Mouse (Mus musculus): Measurements from ENCODE around the gene Mospd3. TPM values are rescaled to one million over a fixed set of nuclear protein-coding genes. Genes with fewer than 3 reads are reported as not detected.

The Mospd3 gene
- total RNA-seq, 1 experiment from 2014 or later, result 10.3 TPM

DNA sequence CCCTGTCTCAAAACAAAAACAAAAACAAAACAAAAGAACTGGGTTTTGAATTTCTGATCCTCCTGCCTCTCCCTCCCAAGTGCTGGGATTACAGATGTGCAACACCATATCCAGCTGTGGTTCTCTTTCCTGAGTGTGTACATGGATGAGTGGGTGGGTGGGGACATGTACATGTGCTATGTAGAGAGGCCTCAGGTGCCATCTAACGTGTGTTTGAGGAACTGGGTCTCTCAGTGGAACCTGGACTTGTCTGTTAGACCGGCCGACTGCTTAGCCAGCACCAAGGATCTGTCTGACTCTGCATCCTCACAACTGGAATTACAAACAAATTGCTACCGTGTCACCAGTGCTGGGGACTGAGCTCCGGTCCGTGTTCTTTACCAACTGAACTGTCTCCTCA, 3.2 kb downstream of the Mospd3 start:
- ATAC-seq (replicated peaks in 1 of 2; ENCODE audit: insufficient read depth in 1 of 2, low FRiP score in 2 of 2, low TSS enrichment in 1 of 2, low read depth in 1 of 2, poor library complexity in 2 of 2, severe bottlenecking in 2 of 2), result no peak

DNA sequence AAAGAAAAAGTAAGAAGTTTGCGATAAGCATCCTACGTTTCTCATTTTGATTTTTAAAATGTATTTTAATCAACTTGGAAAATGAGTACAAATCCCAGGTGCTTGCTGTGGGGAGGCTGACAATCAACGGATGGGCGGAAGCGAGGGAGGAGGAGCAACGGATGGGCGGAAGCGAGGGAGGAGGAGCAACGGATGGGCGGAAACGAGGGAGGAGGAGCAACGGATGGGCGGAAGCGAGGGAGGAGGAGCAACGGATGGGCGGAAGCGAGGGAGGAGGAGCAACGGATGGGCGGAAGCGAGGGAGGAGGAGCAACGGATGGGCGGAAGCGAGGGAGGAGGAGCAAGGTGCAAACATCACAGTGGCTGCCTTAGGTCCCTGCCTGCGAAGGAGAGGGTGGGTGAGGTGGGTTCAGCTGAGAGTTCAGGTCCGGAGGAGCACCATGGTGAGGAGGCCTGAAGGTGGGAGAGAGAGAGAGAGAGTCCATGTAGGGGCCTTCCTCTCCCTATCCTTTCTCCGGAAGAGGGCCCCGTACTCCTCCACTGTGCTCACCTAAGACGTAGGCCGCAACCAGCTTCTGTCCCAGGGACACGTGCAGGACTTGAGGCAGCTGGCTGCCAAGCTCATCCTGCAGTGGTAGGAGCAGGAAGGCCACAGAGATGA, 4.1 kb downstream of the Mospd3 start:
- ATAC-seq (replicated peaks in 1 of 2; ENCODE audit: insufficient read depth in 1 of 2, low FRiP score in 2 of 2, low TSS enrichment in 1 of 2, low read depth in 1 of 2, poor library complexity in 2 of 2, severe bottlenecking in 2 of 2), result peak; percentile 18 to 20; a peak in 1 of 4 replicates

DNA sequence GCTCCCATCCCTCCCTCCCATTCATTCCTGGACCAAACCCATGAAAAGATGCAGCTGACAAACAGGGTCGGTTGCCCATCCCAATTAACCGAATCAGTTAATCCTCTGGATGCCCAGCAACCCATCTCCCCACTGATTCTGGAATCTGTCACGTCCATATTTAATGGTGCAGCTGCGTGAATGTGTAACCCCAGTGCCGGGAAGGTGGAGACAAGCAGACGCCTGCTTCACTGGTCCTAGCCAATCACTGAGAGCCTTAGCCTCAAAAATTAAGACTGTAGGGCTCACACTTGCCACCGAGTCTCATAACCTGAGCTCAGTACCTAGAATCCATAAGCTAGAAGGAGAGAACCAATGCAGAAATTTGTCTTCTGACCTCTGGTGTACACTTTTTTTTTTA, 4.9 kb downstream of the Mospd3 start:
- ATAC-seq (replicated peaks in 1 of 2; ENCODE audit: insufficient read depth in 1 of 2, low FRiP score in 2 of 2, low TSS enrichment in 1 of 2, low read depth in 1 of 2, poor library complexity in 2 of 2, severe bottlenecking in 2 of 2), result no peak

DNA sequence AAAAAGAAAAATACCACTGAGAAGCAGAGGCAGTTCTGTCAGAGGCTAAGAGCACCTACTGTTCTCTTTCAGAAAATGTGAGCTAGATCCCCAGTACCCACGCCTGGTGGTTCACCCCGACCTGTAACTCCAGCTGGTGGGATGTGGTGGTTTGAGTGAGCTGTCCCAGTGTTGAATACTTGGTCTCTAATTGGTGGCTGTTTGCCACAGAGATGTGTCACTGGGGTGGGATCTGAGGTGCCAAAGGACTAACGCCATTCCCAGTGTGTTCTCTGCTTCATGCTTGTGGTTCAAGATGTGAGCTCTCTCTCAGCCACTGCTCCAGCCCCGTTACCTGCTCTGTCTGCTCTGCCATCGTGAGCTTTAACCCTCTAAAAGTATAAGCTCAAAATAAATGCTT, 10.4 kb downstream of the Mospd3 start:
- ATAC-seq (replicated peaks in 1 of 2; ENCODE audit: insufficient read depth in 1 of 2, low FRiP score in 2 of 2, low TSS enrichment in 1 of 2, low read depth in 1 of 2, poor library complexity in 2 of 2, severe bottlenecking in 2 of 2), result no peak

DNA sequence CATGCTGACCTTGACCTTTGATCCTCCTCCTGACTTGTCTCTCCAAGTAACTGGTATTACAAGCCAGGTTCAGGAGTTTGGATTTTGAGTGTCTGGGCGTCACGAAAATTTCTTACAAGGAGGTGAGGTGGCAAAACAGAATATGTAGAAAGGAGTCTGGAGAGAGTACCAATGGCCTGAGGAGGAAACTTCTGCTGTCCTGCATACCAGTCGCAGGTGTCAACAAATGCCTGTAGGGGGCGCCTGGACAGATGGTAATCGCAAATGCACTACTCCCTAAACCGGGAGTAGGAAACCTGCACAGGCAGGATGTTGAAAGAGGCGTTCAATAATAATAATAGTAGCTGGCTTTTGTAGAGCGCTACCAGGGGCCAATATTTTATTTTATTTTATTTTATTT, 15.9 kb downstream of the Mospd3 start:
- ATAC-seq (replicated peaks in 1 of 2; ENCODE audit: insufficient read depth in 1 of 2, low FRiP score in 2 of 2, low TSS enrichment in 1 of 2, low read depth in 1 of 2, poor library complexity in 2 of 2, severe bottlenecking in 2 of 2), result peak in 1 of 2 experiments; percentile 71; a peak in 3 of 4 replicates

DNA sequence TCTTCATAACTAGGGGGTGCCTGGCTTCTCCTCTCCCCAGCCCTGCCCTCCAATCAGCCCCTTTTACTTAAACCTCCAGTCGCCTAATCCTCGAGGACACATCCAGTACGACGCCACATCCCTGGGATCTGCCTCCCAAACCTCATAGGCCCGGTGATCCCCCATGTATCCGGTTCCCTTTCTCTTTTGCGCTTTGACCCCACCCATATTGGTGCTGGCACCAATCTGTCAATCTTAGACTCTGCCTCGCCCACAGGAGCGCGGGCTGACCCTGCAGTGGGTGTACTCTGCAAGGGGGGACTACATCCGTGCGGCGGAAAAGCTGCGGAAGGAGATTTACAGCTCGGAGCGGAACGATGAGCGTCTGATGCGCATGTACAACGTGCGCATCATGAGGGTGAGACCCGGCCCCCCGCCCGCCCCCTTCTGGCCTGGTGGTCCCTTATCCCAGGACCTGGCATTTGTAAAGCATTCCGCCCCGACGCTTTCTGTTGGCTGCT, 17.1 kb downstream of the Mospd3 start:
- ATAC-seq (replicated peaks in 1 of 2; ENCODE audit: insufficient read depth in 1 of 2, low FRiP score in 2 of 2, low TSS enrichment in 1 of 2, low read depth in 1 of 2, poor library complexity in 2 of 2, severe bottlenecking in 2 of 2), result no peak

DNA sequence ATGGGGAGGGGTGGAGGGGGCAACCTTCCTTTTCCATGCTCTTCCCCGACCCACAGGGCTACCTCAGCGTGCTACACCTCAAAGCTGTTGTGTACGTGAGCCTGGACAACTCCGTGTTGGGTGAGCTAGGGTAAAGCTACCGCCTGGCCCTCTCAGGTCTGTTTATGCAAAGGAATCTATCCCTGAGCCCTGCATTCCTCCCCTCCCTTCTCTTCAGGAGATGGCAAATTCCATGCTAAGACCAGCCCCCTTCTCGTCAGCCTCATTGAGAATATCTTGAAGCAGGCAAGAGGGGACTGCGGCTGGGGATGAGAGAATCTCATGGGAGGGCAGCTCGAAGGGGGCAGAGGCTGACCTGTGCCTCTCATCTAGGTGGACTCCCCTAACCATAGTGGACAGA, 18.2 kb downstream of the Mospd3 start:
- ATAC-seq (replicated peaks in 1 of 2; ENCODE audit: insufficient read depth in 1 of 2, low FRiP score in 2 of 2, low TSS enrichment in 1 of 2, low read depth in 1 of 2, poor library complexity in 2 of 2, severe bottlenecking in 2 of 2), result no peak

DNA sequence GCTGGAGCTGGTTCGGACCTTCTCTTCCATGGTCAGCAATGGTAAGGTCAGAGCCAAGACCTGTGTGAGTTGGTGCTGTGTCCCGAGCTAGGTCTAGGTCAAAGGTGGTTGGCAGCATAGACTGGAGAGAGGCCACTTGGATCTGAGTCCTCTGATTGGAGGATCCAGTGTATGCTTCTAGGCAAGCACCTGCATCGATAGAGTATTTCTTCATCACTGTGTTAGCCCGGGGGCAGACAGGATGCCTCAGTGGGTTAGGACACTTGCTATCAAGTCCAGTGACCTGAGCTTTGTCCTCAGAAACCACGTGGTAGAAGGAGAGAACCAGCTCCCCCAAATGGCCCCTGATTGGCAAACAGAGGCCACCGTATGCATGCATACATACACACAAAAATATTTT, 20.6 kb downstream of the Mospd3 start:
- ATAC-seq (replicated peaks in 1 of 2; ENCODE audit: insufficient read depth in 1 of 2, low FRiP score in 2 of 2, low TSS enrichment in 1 of 2, low read depth in 1 of 2, poor library complexity in 2 of 2, severe bottlenecking in 2 of 2), result no peak

DNA sequence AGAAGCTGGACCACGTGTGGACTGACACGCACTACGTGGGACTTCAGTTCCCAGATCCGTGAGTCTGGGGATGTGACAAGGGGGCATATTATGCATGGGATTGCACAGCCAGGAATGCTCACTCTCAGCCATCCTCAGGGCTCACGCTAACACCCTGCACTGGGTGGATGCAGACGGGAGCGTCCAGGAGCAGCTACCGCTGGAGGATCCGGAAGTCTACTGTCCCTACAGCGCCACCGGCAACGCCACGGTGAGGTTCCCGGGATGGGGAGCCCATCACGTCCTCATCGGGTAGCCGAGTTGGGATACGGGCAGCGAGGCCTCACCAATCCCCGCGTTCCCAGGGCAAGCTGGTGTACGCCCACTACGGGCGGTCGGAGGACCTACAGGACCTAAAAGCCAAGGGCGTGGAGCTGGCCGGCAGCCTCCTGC, 26.4 kb downstream of the Mospd3 start:
- no peak for ATAC-seq (replicated peaks in 1 of 2; ENCODE audit: insufficient read depth in 1 of 2, low FRiP score in 2 of 2, low TSS enrichment in 1 of 2, low read depth in 1 of 2, poor library complexity in 2 of 2, severe bottlenecking in 2 of 2)

DNA sequence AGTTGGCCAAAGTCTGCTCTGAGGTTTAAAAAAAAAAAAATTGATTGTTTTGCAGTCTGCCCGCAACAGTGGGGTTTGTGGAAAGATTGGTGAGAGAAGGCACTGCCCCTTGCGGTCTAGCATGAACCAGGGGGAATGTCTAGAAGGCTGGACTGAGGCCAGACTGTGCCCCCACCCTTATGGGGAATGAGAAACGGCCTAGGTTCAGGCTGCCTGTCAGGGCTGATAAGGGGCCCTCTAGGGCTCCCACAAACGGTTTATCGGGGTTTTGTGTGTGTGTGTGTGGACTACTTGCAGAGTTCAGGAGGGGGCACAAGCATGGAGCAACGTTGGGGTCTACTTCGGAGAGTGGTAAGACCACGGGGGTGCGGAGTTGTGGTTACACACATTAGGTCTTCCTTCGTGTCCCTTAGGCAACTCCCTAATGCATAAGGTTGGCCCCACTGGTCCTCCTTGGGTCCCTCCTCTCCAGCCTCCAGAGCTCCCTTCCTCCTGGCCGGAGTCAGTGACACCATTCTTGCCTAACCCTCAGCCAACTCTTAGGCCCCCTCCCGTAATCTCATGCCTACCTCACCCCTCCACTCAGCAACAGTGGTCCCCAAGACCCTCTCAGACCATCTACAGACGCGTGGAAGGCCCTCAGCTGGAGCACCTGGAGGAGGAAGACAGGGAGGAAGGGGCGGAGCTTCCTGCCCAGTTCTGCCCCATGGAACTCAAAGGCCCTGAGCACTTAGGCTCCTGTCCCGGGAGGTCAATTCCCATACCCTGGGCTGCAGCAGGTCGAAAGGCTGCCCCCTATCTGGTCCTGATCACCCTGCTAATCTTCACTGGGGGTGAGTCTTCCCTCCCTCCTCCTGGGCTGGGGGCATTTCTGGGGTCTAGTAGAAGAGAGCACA, 29.9 kb downstream of the Mospd3 start:
- peak; percentile 61 to 66 for ATAC-seq (replicated peaks in 1 of 2; ENCODE audit: insufficient read depth in 1 of 2, low FRiP score in 2 of 2, low TSS enrichment in 1 of 2, low read depth in 1 of 2, poor library complexity in 2 of 2, severe bottlenecking in 2 of 2)

DNA sequence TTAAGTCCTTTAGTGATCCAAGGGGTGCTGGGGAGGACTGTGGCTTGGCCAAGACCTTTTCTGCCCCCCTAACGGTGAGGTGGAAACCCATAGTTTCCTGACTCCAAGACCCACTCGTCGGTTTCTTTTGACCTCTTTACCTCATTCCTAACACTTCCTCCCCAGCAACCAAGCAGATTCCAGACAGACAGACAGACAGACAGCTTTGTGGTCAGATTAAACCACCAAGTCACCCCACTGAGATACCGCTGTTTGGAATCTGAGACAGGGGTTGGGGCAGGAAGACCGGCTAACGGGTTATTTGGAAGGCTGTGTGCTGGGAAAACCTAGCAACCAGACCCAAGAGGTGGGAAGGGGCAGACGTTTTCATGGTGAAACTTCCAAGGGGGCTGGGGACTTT, 30.7 kb downstream of the Mospd3 start:
- ATAC-seq (replicated peaks in 1 of 2; ENCODE audit: insufficient read depth in 1 of 2, low FRiP score in 2 of 2, low TSS enrichment in 1 of 2, low read depth in 1 of 2, poor library complexity in 2 of 2, severe bottlenecking in 2 of 2), result peak in 1 of 2 experiments; percentile 17; a peak in 1 of 4 replicates

DNA sequence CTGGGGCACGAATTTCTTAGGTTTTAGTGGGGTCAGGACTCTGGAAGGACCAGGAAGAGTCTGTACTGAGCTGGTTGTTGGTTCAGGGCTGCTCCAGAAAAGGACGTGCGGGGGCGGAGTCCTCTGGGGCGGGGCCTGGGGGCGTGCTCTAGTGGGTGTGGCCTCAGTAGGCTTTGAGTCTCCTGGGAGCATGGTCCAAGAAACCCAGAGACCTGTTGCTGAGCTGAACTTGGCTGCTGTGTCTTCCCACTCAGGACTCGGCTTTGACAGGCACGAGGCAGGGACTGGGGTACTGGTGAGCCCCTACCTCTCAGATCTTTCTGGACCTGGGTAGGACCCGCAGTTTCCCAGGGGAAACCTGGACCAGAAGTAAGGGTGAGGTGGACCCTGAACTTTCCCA, 31.2 kb downstream of the Mospd3 start, which contains the start of gene Tfr2:
TSS of gene Tfr2 (plus strand) at position 176 of the 400 bp plus-strand sequence.
- peak; percentile 61 to 71 for ATAC-seq (replicated peaks in 1 of 2; ENCODE audit: insufficient read depth in 1 of 2, low FRiP score in 2 of 2, low TSS enrichment in 1 of 2, low read depth in 1 of 2, poor library complexity in 2 of 2, severe bottlenecking in 2 of 2)

DNA sequence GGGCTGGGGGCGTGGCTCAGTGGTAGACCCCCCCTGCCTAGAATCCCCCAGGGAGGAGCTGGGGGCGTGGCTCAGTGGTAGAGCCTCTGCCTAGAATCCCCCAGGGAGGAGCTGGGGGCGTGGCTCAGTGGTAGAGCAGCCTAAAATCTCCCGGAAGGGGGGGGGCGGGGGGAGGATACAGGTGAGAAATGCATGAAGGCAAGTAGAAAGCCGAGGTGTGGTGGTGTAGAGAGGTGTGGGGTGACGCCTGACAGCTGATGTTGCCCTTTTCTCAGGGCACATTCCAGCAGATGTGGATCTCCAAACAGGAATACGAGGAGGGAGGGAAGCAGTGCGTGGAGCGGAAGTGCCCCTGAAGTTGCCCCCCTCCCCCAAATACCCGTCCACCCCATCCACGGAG, 31.8 kb downstream of the Mospd3 start:
- no peak for ATAC-seq (replicated peaks in 1 of 2; ENCODE audit: insufficient read depth in 1 of 2, low FRiP score in 2 of 2, low TSS enrichment in 1 of 2, low read depth in 1 of 2, poor library complexity in 2 of 2, severe bottlenecking in 2 of 2)

DNA sequence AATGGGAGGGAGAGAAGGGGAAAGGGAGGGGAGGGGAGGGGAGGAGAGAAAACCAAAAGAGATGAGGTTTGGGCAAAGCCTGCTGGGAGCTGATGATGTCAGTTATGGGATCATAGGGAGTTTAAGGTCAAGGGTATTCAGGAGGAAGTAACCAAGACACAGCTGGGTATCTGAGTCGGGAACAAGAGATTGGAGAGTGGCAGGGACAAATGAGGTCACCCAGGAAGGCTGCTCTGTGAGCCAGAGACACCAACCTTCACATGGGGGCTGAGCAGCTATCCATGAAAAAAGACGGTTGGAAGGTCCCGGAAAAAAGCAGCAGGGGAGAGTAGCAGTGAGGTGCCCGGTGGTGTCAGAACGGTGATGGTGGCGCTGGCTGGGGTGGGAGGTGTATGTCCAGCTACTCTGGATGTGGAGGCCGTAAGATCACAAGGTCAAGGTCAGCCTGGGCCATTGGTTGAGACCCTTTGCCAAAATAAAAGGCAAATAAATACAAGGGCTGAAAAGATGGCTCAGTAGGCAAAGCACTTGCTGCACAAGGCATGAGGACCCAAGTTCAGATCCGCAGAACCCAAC, 32.5 kb downstream of the Mospd3 start:
- ATAC-seq (replicated peaks in 1 of 2; ENCODE audit: insufficient read depth in 1 of 2, low FRiP score in 2 of 2, low TSS enrichment in 1 of 2, low read depth in 1 of 2, poor library complexity in 2 of 2, severe bottlenecking in 2 of 2), result no peak

DNA sequence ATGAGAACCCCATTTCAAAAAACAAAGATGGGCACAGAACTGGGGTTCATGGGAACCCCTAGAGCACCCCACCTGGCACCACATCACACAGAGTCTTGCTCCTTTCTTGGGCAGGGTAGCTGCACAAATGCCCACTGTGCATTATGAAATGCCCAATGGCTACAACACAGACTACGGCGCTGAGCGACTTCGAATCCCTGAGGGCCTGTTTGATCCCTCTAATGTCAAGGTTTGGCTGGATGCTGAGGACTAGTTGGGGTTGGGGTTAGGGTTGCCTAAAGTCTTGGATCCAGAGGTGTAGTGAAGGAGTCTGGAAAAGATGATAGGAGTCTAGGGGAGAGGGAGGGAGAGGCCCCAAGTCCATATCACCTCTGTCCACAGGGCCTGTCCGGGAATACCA, 34.4 kb downstream of the Mospd3 start:
- ATAC-seq (replicated peaks in 1 of 2; ENCODE audit: insufficient read depth in 1 of 2, low FRiP score in 2 of 2, low TSS enrichment in 1 of 2, low read depth in 1 of 2, poor library complexity in 2 of 2, severe bottlenecking in 2 of 2), result no peak

DNA sequence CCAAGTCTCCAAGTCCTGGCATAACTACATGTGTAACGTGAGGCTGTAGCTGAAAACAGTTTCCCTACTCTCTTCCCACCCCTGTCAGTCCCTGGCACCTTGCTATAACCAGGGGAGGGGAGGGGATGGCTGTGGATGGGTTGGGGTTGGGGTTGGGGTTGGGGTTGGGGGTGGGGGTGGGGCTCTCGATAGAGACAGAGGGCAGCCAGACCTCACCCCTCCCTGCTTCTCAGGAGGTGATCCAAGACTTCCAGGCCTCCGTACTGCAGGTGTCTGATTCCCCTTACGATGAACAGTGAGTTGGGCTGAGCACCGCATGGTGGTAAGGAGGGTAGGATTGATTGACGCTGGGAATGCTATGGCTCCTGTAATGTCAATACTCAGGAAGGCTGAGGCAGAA, 35.1 kb downstream of the Mospd3 start:
- no peak for ATAC-seq (replicated peaks in 1 of 2; ENCODE audit: insufficient read depth in 1 of 2, low FRiP score in 2 of 2, low TSS enrichment in 1 of 2, low read depth in 1 of 2, poor library complexity in 2 of 2, severe bottlenecking in 2 of 2)

DNA sequence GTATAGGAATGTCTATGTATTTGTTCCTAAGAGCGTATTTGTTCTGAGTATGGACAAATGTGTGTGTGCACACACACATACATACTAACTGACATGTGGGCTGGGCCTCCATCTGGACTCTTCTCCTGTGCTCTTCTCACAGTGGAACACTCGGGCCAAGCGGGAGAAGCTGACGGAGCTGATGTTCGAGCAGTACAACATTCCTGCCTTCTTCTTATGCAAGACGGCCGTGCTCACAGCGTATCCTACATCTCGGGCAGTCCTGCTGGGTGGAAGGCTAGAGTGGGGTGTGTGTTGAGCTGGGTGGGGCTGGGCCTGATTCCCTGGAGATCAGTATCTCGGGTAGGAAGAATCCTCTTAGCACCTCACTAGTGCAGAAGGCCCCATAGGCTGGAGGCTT, 37.9 kb downstream of the Mospd3 start:
- no peak for ATAC-seq (replicated peaks in 1 of 2; ENCODE audit: insufficient read depth in 1 of 2, low FRiP score in 2 of 2, low TSS enrichment in 1 of 2, low read depth in 1 of 2, poor library complexity in 2 of 2, severe bottlenecking in 2 of 2)

DNA sequence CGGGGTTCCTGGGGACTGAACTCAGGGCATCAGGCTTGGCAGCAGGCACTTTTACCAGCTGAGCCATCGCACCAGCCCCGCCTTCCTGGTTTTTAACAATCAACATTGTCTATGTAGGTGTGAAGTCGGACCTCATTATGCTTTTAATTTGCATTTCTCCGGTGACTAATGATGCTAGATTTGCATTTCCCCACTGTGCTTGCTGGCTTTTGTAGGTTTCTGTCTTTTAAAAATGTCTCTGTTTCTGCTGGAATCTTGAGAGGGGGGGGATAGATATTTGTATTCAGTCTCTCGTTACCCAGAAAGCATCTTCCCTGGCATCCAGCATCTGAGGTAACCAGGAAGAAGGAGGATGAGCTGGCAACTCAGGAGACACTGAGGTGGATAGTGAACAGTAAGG, 39.3 kb downstream of the Mospd3 start:
- ATAC-seq (replicated peaks in 1 of 2; ENCODE audit: insufficient read depth in 1 of 2, low FRiP score in 2 of 2, low TSS enrichment in 1 of 2, low read depth in 1 of 2, poor library complexity in 2 of 2, severe bottlenecking in 2 of 2), result no peak

Measured in hematopoietic stem cell, adult 5-6 weeks (primary cell).